Mouse (Mus musculus) urinary bladder, postnatal 10 days (tissue): ENCODE measurements around the gene Zfp503.

Source experiments
- DNase-seq: peaks from one replicate; pipeline ENCODE4 v3.0.0; 2022; ENCODE audit warnings: low spot score

Zfp503 gene

GRCm38 (mm10) chr14:21967375-21968010 is 21.9 kb downstream of the Zfp503 start:
- no peak for DNase-seq

GRCm38 (mm10) chr14:21966276-21966675 is 23.1 kb downstream of the Zfp503 start:
- no peak for DNase-seq

- no peak for DNase-seq
Measured at GRCm38 (mm10) chr14:21962381-21963050, 26.9 kb downstream of the Zfp503 start.

- DNase-seq = no peak
Measured at GRCm38 (mm10) chr14:21959243-21959642, 30.2 kb downstream of the Zfp503 start.

- DNase-seq = no peak
Measured at GRCm38 (mm10) chr14:21958643-21959042, 30.8 kb downstream of the Zfp503 start.

- no peak for DNase-seq
Measured at GRCm38 (mm10) chr14:21952541-21952940, 36.9 kb downstream of the Zfp503 start.

- DNase-seq = no peak
Measured at GRCm38 (mm10) chr14:21951896-21952523, 37.4 kb downstream of the Zfp503 start.

GRCm38 (mm10) chr14:21944946-21945345 is 44.5 kb downstream of the Zfp503 start:
- no peak for DNase-seq

GRCm38 (mm10) chr14:21941581-21941980 is 47.8 kb downstream of the Zfp503 start:
- no peak for DNase-seq

GRCm38 (mm10) chr14:21937116-21937515 is 52.3 kb downstream of the Zfp503 start:
- no peak for DNase-seq

- no peak for DNase-seq
Measured at GRCm38 (mm10) chr14:21936102-21936630, 53.2 kb downstream of the Zfp503 start.
